24 mouse cellular contexts compared by ENCODE assay signal in the genomic region with DNA sequence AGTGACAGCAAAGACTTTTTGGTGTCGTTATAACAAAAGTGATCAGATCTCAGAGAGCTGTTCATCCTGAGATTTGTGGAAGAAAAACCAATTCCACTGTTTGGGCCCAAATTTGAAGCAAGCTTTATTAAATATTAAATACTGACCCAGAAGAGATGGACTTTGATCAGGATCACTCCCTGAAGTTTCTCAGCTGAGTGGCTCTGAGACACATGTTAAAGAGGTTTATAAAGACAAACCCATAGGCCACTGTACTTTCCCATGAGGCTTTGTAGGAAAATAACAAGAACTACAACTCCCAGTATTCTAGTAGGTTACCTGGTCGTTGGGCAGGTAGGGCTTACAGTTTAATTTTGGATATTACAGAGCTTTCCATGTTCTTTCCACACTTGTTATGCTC.
DNase-seq lines count a peak whose midpoint lies in the region; ATAC-seq lines count a peak whose summit lies in the region.
"Had no signal": no experiment of that assay in that cellular context is flagged by ENCODE, and none has a peak within 500 bp of the region (broad histone marks: within the 10 kb centered on the region; RNA-seq: fewer than 3 reads in every experiment).

No protein-coding gene starts in this region.

- no peaks in the 10 kb centered on the region for H3K9me3 ChIP-seq in kidney, embryonic 16.5 days (ENCODE audit: low read length)
- no peaks in the 10 kb centered on the region for H3K9me3 ChIP-seq in midbrain, embryonic 11.5 days (ENCODE audit: control insufficient read depth, low read length)
- no peaks in the 10 kb centered on the region for H3K9me3 ChIP-seq in midbrain, embryonic 14.5 days (ENCODE audit: control insufficient read depth, low read length)
- H3K9me3 ChIP-seq: embryonic facial prominence, embryonic 10.5 days; embryonic facial prominence, embryonic 12.5 days; forebrain, embryonic 13.5 days; forebrain, embryonic 15.5 days; G1E had no signal

- H3K4me2 ChIP-seq in kidney, embryonic 16.5 days (replicated peaks; ENCODE audit: low read depth, low read length) = no peak overlapping the region
- no peak overlapping the region for H3K4me2 ChIP-seq in midbrain, embryonic 11.5 days
- H3K4me2 ChIP-seq in midbrain, embryonic 14.5 days (ENCODE audit: low read length) = no peak overlapping the region
- H3K4me2 ChIP-seq: embryonic facial prominence, embryonic 12.5 days; forebrain, embryonic 13.5 days; forebrain, embryonic 15.5 days had no signal

- H3K27me3 ChIP-seq in kidney, embryonic 16.5 days (ENCODE audit: insufficient read depth, low read length) = no peaks in the 10 kb centered on the region
- H3K27me3 ChIP-seq in midbrain, embryonic 11.5 days (ENCODE audit: control insufficient read depth, insufficient read depth, low read length) = no peaks in the 10 kb centered on the region
- no peaks in the 10 kb centered on the region for H3K27me3 ChIP-seq in midbrain, embryonic 14.5 days (ENCODE audit: control insufficient read depth, insufficient read depth, low read length)
- H3K27me3 ChIP-seq: CH12.LX; embryonic facial prominence, embryonic 12.5 days; forebrain, embryonic 13.5 days; forebrain, embryonic 15.5 days; Patski had no signal

- H3K9ac ChIP-seq in kidney, embryonic 16.5 days (replicated peaks; ENCODE audit: low read length) = no peak overlapping the region
- H3K9ac ChIP-seq in midbrain, embryonic 11.5 days (ENCODE audit: low read length) = no peak overlapping the region
- H3K9ac ChIP-seq in midbrain, embryonic 14.5 days (replicated peaks; ENCODE audit: low read length) = no peak overlapping the region
- H3K9ac ChIP-seq: embryonic facial prominence, embryonic 12.5 days; forebrain, embryonic 13.5 days; forebrain, embryonic 15.5 days had no signal

- 88% methylated on average over 2 of the region's 2 CpGs for WGBS in kidney, embryonic 16.5 days
- 92% methylated on average over 2 of the region's 2 CpGs for WGBS in midbrain, embryonic 11.5 days
- 93% methylated on average over 2 of the region's 2 CpGs for WGBS in midbrain, embryonic 14.5 days

- H3K4me1 ChIP-seq in kidney, embryonic 16.5 days (ENCODE audit: insufficient read depth, low read length) = 0 out of 2 replicates have a peak, but pooled peaks cover 7% of the 10 kb centered on the region
- H3K4me1 ChIP-seq in midbrain, embryonic 11.5 days (ENCODE audit: control insufficient read depth, insufficient read depth, low read length) = peaks cover 3% of the 10 kb centered on the region; the same call in 1 of the 2 replicates
- H3K4me1 ChIP-seq in midbrain, embryonic 14.5 days (ENCODE audit: control insufficient read depth, insufficient read depth, low read length) = no peaks in the 10 kb centered on the region
- H3K4me1 ChIP-seq: embryonic facial prominence, embryonic 10.5 days; embryonic facial prominence, embryonic 12.5 days; forebrain, embryonic 13.5 days; forebrain, embryonic 15.5 days had no signal

- ATAC-seq in kidney, embryonic 16.5 days (ENCODE audit: low FRiP score, low TSS enrichment) = no peak
- ATAC-seq in midbrain, embryonic 11.5 days (ENCODE audit: low FRiP score) = no peak
- ATAC-seq in midbrain, embryonic 14.5 days (ENCODE audit: low FRiP score, low TSS enrichment) = no peak
- ATAC-seq: activated CD4-positive, CD25-positive, alpha-beta regulatory T cell, adult 4 months; CD4-positive, CD25-positive, alpha-beta regulatory T cell, adult 4 months; forebrain, embryonic 13.5 days; forebrain, embryonic 15.5 days; Patski had no signal

- H3K27ac ChIP-seq in kidney, embryonic 16.5 days (ENCODE audit: low read length) = no peak overlapping the region
- H3K27ac ChIP-seq in midbrain, embryonic 11.5 days (ENCODE audit: low read depth, low read length) = no peak overlapping the region
- no peak overlapping the region for H3K27ac ChIP-seq in midbrain, embryonic 14.5 days (replicated peaks; ENCODE audit: low read depth, low read length)
- H3K27ac ChIP-seq: embryonic facial prominence, embryonic 10.5 days; embryonic facial prominence, embryonic 12.5 days; forebrain, embryonic 13.5 days; forebrain, embryonic 15.5 days had no signal

- H3K36me3 ChIP-seq in kidney, embryonic 16.5 days (ENCODE audit: insufficient read depth, low read length) = no peaks in the 10 kb centered on the region
- peaks cover 2% of the 10 kb centered on the region; the same call in 1 of the 2 replicates for H3K36me3 ChIP-seq in midbrain, embryonic 11.5 days (ENCODE audit: control insufficient read depth, insufficient read depth, low read length)
- H3K36me3 ChIP-seq in midbrain, embryonic 14.5 days (ENCODE audit: control insufficient read depth, insufficient read depth, low read length) = no peaks in the 10 kb centered on the region
- H3K36me3 ChIP-seq: embryonic facial prominence, embryonic 12.5 days; forebrain, embryonic 15.5 days had no signal

- H3K4me3 ChIP-seq in kidney, embryonic 16.5 days (ENCODE audit: low read length) = no peak overlapping the region
- H3K4me3 ChIP-seq in midbrain, embryonic 11.5 days (ENCODE audit: low read depth, low read length) = no peak overlapping the region
- no peak overlapping the region for H3K4me3 ChIP-seq in midbrain, embryonic 14.5 days (replicated peaks; ENCODE audit: low read depth, low read length)
- H3K4me3 ChIP-seq: embryonic facial prominence, embryonic 10.5 days; embryonic facial prominence, embryonic 12.5 days; forebrain, embryonic 13.5 days; forebrain, embryonic 15.5 days had no signal

- DNase-seq in kidney, adult 11 months = peak; percentile 28
- DNase-seq in kidney, postnatal 4 days = no peak
- DNase-seq in kidney, adult 9 months = peak; percentile 89
- DNase-seq in midbrain, embryonic 11.5 days (ENCODE audit: low spot score, missing footprints) = peak; percentile 14
- no peak for DNase-seq in midbrain, embryonic 14.5 days
- DNase-seq: adrenal gland, adult 8-10 months; adrenal gland, postnatal 14 days; adrenal gland, postnatal 36 days; B cell, adult 2 months; cerebellum, adult 11-12 months; cerebellum, adult 2 months; cerebellum, adult 9-10 months; cerebellum, postnatal 10 days; cerebellum, postnatal 25 days had no signal

Comparison
In these comparisons a context has a peak if more than half of its experiments do, and no peak if none do; other contexts are left out.
1. DNase-seq: peak in kidney, adult 11 months (single experiment), kidney, adult 9 months (single experiment) and midbrain, embryonic 11.5 days (single experiment); none in kidney, postnatal 4 days (0 of 2) and midbrain, embryonic 14.5 days (single experiment).